Mouse (Mus musculus) cerebellum, postnatal 4 days (tissue): ENCODE results near the gene Fam186a.
"Not testable (repeated sequence)": the region's sequence is repeated elsewhere in the genome, so short reads cannot be mapped to it uniquely, and the experiment has no call there.

ENCODE experiments used
- DNase-seq, 2 experiments: peaks; one replicate each; pipeline ENCODE4 v3.0.0; 2022; ENCODE audit warnings: low spot score in 2 of 2, mixed read lengths in 1 of 2

The Fam186a gene

DNA sequence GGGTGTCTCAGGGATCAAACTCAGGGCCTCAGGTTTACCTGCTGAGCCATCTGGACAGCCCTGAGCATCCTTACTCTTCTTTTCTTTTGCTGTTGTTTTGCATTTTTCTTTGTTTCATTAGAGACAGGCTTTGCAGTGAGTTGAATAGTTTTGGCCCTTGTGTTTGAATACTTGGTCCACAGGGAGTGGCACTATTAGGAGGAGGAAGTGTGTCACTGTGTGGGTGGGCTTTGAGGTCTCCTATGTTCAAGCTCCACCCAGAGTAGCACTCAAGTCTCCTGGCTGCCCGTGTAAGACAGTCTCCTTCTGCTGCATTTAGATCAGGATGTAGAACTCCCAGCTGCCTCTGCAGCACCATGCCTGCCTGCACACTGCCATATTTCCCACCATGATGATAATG is 32.4 kb downstream of the Fam186a start:
- DNase-seq: no peak

- no peak for DNase-seq
Observed at GRCm38 (mm10) chr15:99931231-99931630, 35.6 kb downstream of the Fam186a start.

DNA sequence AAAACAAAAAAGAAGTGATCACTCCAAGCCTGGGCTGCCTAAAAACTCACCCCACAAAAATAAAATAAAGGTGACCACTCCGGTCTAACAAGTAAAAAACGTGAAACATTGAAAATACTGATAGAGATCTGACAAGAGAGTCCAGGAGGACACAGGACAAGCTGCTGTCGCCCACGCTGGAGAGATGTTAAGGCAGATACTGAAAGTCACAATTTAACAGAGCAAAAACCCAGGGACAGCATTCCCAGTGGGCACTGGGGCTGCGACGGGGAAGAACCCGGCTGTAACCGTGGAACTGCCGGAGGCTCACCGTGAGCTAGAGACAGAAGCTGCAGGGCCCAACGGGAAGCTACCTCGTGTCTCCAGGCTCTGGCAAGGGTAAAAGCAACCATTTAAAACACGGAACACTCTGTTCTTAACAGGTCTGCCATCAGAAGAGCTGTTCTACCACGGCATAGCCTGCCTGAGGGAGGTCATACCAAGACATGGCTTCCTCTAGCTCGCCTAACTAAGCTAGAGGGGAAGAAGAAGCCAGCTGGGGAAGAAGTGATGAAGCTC is 47.2 kb downstream of the Fam186a start:
- DNase-seq: no peak

DNA sequence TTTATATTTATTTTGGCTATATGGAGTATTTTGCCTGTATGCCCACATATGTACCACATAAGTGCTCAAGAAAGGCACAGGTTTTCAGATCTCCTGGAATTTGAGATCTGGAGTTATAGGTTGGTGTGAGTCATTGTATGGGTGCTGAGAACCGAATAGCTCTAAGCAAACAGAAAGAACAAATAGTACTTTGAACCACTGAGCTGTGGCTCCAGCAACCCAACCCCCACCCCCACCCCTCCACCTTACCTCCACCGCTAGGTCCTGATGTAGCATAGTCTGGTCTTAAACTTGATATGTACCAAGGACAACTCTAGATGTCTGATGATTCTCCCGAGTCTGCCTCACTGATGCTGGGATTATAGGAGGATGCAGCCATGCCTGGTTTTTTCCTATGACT is 49.6 kb downstream of the Fam186a start:
- DNase-seq: no peak

GRCm38 (mm10) chr15:99914613-99915012 is 52.2 kb downstream of the Fam186a start:
- no peak for DNase-seq

DNA sequence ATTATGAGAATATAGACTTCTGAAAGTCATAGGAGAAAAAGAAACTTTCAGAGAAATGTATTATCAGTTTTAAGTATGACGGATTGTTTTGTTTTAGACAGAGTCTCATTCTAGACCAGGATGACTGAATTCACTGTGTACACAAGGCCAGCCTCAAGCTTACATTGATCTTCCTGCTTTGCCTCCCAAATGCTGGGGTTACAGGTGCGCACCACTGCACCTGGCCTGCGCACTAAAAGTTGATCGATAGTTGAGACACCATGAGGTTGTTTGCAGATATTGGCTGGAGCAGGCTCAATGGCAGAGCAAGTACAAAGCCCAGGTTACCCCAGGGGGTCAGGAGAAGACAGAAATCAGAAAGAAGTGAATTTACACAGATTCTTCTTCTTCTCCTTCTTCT is 55.1 kb downstream of the Fam186a start:
- DNase-seq: no peak

- peak in 1 of 2 experiments; percentile 28 for DNase-seq
Observed at GRCm38 (mm10) chr15:99909339-99909996, 57.4 kb downstream of the Fam186a start.

GRCm38 (mm10) chr15:99907514-99907913 is 59.3 kb downstream of the Fam186a start:
- no peak for DNase-seq

- DNase-seq: no peak
Observed at GRCm38 (mm10) chr15:99907041-99907440, 59.8 kb downstream of the Fam186a start.

GRCm38 (mm10) chr15:99904841-99905240 is 62.0 kb downstream of the Fam186a start:
- no peak for DNase-seq

DNA sequence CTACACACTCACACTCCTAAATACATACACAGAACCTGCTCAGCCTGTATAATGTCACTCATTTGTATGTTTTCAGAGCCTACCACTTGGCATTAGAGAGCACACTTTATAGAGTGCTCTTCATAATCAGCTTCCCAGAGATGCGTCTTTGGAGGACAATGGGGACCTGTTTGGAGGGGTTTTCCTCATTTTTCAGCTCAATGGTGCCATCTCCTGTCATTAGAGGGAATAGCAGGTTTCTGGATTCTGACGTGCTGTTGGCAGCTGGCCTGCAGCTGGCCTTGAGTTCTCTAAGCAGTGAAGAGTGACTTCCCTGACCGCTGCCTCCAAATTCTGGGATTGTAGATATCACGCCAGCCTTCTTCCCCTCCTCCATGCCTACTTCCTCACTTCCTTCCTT is 62.5 kb downstream of the Fam186a start:
- DNase-seq: peak; percentile 35 to 70

DNA sequence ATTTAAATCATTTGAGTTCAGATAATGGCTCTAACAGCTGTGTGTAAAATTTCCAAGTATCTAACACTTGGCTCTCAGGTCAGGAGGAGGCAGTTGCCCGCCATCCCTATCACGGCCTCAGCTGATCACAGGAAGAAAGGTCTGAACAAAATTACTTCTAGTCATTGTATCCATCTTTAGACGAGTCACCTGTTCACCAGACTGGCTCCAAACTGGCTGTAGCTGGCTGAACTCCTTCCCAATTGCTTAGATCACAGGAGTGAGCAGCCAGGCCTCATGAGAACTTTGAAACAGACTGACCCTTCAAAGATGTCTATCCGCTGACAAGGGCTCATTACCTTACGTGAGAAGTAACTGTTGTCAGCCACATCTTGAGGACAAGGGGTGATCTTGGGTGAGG is 63.6 kb downstream of the Fam186a start:
- DNase-seq: no peak

DNA sequence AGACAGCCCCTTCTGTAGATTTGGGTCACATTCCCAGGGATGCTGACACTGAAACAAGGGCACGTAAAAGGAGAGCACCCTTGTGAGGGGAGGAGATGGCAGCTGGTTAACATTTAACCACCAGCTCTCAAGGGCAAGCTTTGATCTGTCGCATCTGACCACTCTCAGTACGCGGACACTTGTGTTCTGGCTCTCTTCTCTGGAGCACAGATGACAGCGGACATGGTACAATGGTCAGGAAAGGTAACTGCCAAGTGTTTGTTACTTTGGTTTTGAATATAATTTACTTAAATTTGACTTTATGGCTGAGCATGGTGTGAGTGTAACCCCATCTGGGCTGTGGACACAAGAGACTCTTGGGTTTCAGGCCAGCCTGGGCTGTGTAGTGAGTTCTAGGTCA is 64.1 kb downstream of the Fam186a start:
- no peak for DNase-seq

- no peak for DNase-seq
Observed at GRCm38 (mm10) chr15:99896621-99897020, 70.2 kb downstream of the Fam186a start.

GRCm38 (mm10) chr15:99891355-99891754 is 75.5 kb downstream of the Fam186a start:
- DNase-seq: no peak

DNA sequence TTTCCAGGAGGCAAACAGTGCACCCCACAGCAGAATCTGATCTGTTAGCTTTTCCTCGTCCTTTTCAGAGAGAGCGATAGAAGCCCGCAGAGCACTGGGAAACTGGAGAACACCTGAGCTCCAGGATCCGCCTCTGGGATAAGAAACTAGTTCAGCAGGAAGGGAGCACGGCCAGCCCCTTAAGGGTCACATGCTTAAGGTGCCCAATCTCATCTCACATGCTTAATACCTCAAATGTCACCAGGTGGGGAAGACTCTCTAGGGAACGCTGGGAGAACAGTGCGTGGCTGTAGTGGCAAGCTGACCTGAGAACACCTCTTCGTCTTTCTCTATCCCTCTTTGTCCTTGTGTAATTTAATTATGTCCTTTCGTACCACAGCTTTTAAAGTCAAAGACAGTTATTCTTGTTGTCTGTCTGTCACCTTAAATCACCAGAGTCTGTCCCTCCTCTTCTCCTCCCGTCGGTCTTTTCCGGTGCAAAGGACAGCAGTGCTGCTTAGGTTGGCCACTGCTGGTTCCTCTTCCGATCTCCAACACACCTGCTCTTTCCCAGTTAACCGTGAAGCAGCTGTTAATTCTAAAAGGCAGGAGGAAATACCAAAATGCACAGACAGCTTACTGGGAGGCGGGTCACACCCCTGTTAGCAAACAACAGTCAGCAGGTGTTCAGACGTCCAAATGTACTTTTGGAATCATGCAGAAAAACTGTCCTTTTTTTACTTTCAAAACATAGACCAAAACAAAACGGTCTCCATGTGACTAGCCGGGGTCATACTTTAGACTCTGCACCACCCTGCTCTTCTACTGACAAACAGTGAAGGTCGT is 76.2 kb downstream of the Fam186a start:
- no peak for DNase-seq

- no peak for DNase-seq
Observed at GRCm38 (mm10) chr15:99889275-99889874, 77.5 kb downstream of the Fam186a start.

DNA sequence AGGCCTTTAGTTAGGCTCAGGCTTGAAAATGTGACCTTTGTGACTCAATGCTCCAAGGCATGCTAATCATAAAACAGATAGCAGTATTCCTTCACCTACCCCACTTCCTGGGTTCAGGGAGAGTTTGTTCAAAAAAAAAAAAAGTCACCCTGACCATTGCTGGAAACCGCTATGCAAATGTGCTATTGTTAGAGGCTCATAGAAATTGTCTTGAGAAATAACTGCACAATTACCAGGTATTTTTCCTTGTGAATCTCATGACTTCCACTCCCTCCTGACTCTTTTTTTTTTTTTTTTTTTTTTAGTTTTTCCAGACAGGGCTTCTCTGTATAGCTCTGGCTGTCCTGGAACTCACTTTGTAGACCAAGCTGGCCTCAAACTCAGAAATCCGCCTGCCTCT is 79.7 kb downstream of the Fam186a start:
- not testable (repeated sequence) for DNase-seq

DNA sequence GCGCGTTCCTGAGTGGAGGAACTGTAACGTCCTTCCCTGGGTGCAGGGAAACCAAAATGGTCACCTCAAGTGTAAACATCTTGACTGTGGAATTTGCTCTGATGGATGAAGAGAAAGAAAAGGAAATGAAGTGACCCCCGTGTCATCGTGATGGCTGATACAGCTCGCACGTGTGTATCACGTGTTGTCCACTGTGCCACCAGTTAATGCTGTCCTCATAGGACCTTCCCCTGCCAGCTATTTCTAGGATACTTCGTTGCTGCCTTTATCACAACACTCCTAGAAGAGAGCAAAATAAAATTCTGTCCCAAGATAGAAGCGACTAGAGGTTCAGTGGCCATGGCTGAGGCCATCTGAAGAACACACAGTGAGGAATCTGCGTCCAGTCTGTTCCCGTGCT is 82.8 kb downstream of the Fam186a start:
- no peak for DNase-seq

- DNase-seq: no peak
Observed at GRCm38 (mm10) chr15:99878541-99878940, 88.3 kb downstream of the Fam186a start.

DNA sequence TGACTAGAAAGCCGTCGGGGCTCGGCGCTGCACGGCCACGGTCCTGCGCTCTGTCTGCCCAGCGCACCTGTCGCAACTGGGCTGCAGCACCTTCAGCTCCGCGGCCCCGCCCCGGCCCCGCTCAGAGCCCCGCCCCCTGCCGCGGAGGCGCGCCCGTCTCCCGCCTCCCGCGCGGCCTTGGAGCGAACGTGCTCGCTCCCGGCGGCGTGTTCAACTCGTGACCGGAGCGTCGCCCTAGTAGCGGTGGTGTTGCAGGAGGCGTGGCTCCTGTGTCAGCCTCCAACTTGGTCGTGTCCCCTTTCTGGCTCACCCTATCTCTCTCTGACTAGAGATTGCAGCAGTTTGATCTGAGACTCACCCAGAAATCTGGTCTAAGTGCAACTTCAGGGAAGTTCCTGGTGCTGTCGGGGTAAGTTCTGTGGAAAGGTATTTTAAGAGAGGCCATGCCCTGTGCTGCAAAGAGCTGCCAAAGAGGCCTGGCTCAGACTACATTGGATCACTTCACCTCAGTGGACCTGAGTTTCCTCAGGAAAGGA is 91.5 kb downstream of the Fam186a start, which contains the start of gene Lima1:
Lima1 (minus strand) TSS at position 123 of the 536 bp plus-strand sequence.
- peak; percentile 68 to 85 for DNase-seq
